Mouse (Mus musculus) bone marrow, adult 2 months (tissue): ENCODE measurements around the gene Pou3f3. TPM values are rescaled to one million over a fixed set of nuclear protein-coding genes. Genes with fewer than 3 reads are reported as not detected.

Source experiments
- H3K27ac ChIP-seq: fragments of 200-500 bp; 2 replicates; pipeline ENCODE4 v1.5.1; 2012; ENCODE audit warnings: low read depth, mild to moderate bottlenecking, control low read depth, inconsistent platforms, low read length; ENCODE audit not compliant: control insufficient read depth, poor library complexity, insufficient read depth
- H3K4me1 ChIP-seq: fragments of 200-500 bp; 2 replicates; pipeline ENCODE4 v1.6.1; 2011; ENCODE audit warnings: low read length; ENCODE audit not compliant: control insufficient read depth, insufficient read depth
- H3K4me3 ChIP-seq: fragments of 200-500 bp; replicated peaks from 2 replicates; pipeline ENCODE3; 2011; ENCODE audit warnings: mild to moderate bottlenecking, low read depth, low read length, control low read depth; ENCODE audit not compliant: control insufficient read depth
- CTCF ChIP-seq: fragments of 200-500 bp; IDR thresholded peaks from 2 replicates; pipeline ENCODE4 v1.5.1; 2011; ENCODE audit warnings: low read length, control low read depth; ENCODE audit not compliant: control insufficient read depth, insufficient read depth
- POLR2A ChIP-seq: fragments of 200-500 bp; IDR thresholded peaks from 2 replicates; pipeline ENCODE4 v1.6.1; 2011; ENCODE audit warnings: low read depth, mild to moderate bottlenecking, control low read depth, low read length, borderline replicate concordance; ENCODE audit not compliant: control insufficient read depth
- WGBS: fragments of 180-500 bp; shearing (Covaris S2); methylation state at CpG from one replicate; pipeline ENCODE4 v1.1.7; 2018; 5-methylcytosine and 5-hydroxymethylcytosine counted together
- polyA plus RNA-seq: library from polyadenylated mRNA; stranded (reverse); fragments of >200 nt; gene quantifications from 2 replicates; pipeline ENCODE4 v1.2.4, GENCODE M21; 2011; ENCODE audit warnings: low replicate concordance; ENCODE audit not compliant: missing spikeins, insufficient read depth, insufficient read length

The Pou3f3 gene
- polyA plus RNA-seq, 1 experiment = 0.80 TPM

- no peaks in the 10 kb centered on the region for H3K4me1 ChIP-seq
- TF ChIP-seq CTCF (no peak), POLR2A (no peak)
- H3K4me3 ChIP-seq = no peak overlapping the region
- no peak overlapping the region; the same call in 1 of the 2 replicates for H3K27ac ChIP-seq
- 4% methylated on average over 80 of the region's 80 CpGs for WGBS
These were observed 2.4 kb downstream of the Pou3f3 start for GRCm38 (mm10) chr1:42697756-42698583.

- no peak overlapping the region for H3K4me3 ChIP-seq
- no peak overlapping the region for H3K27ac ChIP-seq
- no peaks in the 10 kb centered on the region; the same call in 1 of the 2 replicates for H3K4me1 ChIP-seq
- whole genome bisulfite sequencing = 4% methylated on average over 57 of the region's 57 CpGs
- TF ChIP-seq POLR2A = no peak
These were observed 3.2 kb downstream of the Pou3f3 start for GRCm38 (mm10) chr1:42698584-42699333.

- no peak overlapping the region for H3K27ac ChIP-seq
- TF ChIP-seq POLR2A (no peak), CTCF (no peak)
- H3K4me3 ChIP-seq = no peak overlapping the region
- 6% methylated on average over 19 of the region's 19 CpGs for WGBS
- no peaks in the 10 kb centered on the region; the same call in 1 of the 2 replicates for H3K4me1 ChIP-seq
These were observed 3.9 kb downstream of the Pou3f3 start for GRCm38 (mm10) chr1:42699471-42699871.

- H3K4me1 ChIP-seq = no peaks in the 10 kb centered on the region; the same call in 1 of the 2 replicates
- WGBS = 24% methylated on average over 3 of the region's 3 CpGs
- no peak overlapping the region for H3K4me3 ChIP-seq
- TF ChIP-seq POLR2A = no peak
- TF ChIP-seq CTCF = no peak
- H3K27ac ChIP-seq = no peak overlapping the region
These were observed 4.6 kb downstream of the Pou3f3 start for GRCm38 (mm10) chr1:42700171-42700570.

GRCm38 (mm10) chr1:42700815-42701214, 5.2 kb downstream of the Pou3f3 start:
- 26% methylated on average over 1 of the region's 1 CpGs for WGBS
- no peak for TF ChIP-seq POLR2A
- no peak for TF ChIP-seq CTCF
- H3K27ac ChIP-seq = no peak overlapping the region

GRCm38 (mm10) chr1:42701833-42702611, 6.5 kb downstream of the Pou3f3 start:
- no peak overlapping the region for H3K27ac ChIP-seq
- 22% methylated on average over 5 of the region's 5 CpGs for WGBS
- no peak overlapping the region for H3K4me3 ChIP-seq
- no peaks in the 10 kb centered on the region; the same call in 1 of the 2 replicates for H3K4me1 ChIP-seq
- TF ChIP-seq CTCF (no peak), POLR2A (no peak)

More at GRCm38 (mm10) chr1:42700815-42701214, 5.2 kb downstream of the Pou3f3 start:
- Histone ChIP-seq H3K4me3 (no peak overlapping the region), H3K4me1 (no peaks in the 10 kb centered on the region; the same call in 1 of the 2 replicates)

- WGBS = 7% methylated on average over 9 of the region's 9 CpGs
- H3K27ac ChIP-seq = no peak overlapping the region
- no peak overlapping the region for H3K4me3 ChIP-seq
- no peaks in the 10 kb centered on the region; the same call in 1 of the 2 replicates for H3K4me1 ChIP-seq
- TF ChIP-seq CTCF (no peak), POLR2A (no peak)
These were observed 7.4 kb downstream of the Pou3f3 start for GRCm38 (mm10) chr1:42702984-42703383.
